Mouse (Mus musculus) gastrocnemius, postnatal 4 days (tissue): ENCODE data around the gene Pfkfb1. TPM values are rescaled to one million over a fixed set of nuclear protein-coding genes. Genes with fewer than 3 reads are reported as not detected.

Experiments
- DNase-seq, 2 experiments: peaks; one replicate each; pipeline ENCODE4 v3.0.0; 2021 to 2022; ENCODE audit warnings: low spot score in 2 of 2, mixed read lengths in 2 of 2
- long read RNA-seq, 2 experiments: library from polyadenylated mRNA; stranded (forward); transcript quantifications; one replicate each; pipeline ENCODE4 v2.0.0; 2021
- total RNA-seq, 2 experiments: library from RNA; stranded (reverse); gene quantifications; 2 replicates each; pipeline ENCODE4 v1.2.3; 2021

Gene Pfkfb1
- total RNA-seq = 10 to 100 TPM in 1 of 2 experiments, 1 to 10 TPM in 1; 4.4 to 10.3 TPM
- long read RNA-seq, experiment 1, transcript Pfkfb1-201 (14 exons, 1,739 nt) = major isoform, 6 of 11 reads
- long read RNA-seq, experiment 1, partial matches to known transcripts = 0 of 11 reads
- long read RNA-seq, experiment 1, other reads (novel, unspliced or antisense) = 5 of 11 reads
- long read RNA-seq, experiment 2, partial matches to known transcripts = 0 of 2 reads
- long read RNA-seq, experiment 2, other reads (novel, unspliced or antisense) = 2 of 2 reads

- peak; percentile 56 to 76 for DNase-seq
These were observed at the start of gene Pfkfb1 for GRCm38 (mm10) chrX:150588023-150588764. TSS of gene Pfkfb1 (plus strand) at chrX:150588229.

GRCm38 (mm10) chrX:150540111-150540510, 47.9 kb upstream of the Pfkfb1 start:
- no peak for DNase-seq

- no peak for DNase-seq
These were observed 46.3 kb upstream of the Pfkfb1 start for GRCm38 (mm10) chrX:150541684-150542083.

GRCm38 (mm10) chrX:150547239-150547638, 40.8 kb upstream of the Pfkfb1 start, which contains the start of gene Alas2:
TSS of gene Alas2 (plus strand) at chrX:150547375.
- DNase-seq = no peak

- DNase-seq = no peak
These were observed 38.4 kb upstream of the Pfkfb1 start for GRCm38 (mm10) chrX:150549639-150550038.

- no peak for DNase-seq
These were observed 36.0 kb upstream of the Pfkfb1 start for GRCm38 (mm10) chrX:150551986-150552385.

- no peak for DNase-seq
These were observed 34.0 kb upstream of the Pfkfb1 start for GRCm38 (mm10) chrX:150554032-150554431.

GRCm38 (mm10) chrX:150564644-150565357, 23.2 kb upstream of the Pfkfb1 start:
- DNase-seq = no peak

- DNase-seq = no peak
These were observed 6.1 kb upstream of the Pfkfb1 start for GRCm38 (mm10) chrX:150581921-150582320.

GRCm38 (mm10) chrX:150585116-150585515, 2.9 kb upstream of the Pfkfb1 start:
- no peak for DNase-seq

- no peak for DNase-seq
These were observed 1.7 kb downstream of the Pfkfb1 start, which contains the start of gene Apex2 for GRCm38 (mm10) chrX:150589696-150590095. TSS of gene Apex2 (minus strand) at chrX:150589868.

GRCm38 (mm10) chrX:150593266-150594035, 5.4 kb downstream of the Pfkfb1 start:
- no peak for DNase-seq

- no peak for DNase-seq
These were observed 6.1 kb downstream of the Pfkfb1 start for GRCm38 (mm10) chrX:150594176-150594575.

- no peak for DNase-seq
These were observed 7.2 kb downstream of the Pfkfb1 start for GRCm38 (mm10) chrX:150595016-150595760.

- no peak for DNase-seq
These were observed 10.9 kb downstream of the Pfkfb1 start for GRCm38 (mm10) chrX:150598882-150599281.

GRCm38 (mm10) chrX:150636421-150636820, 48.4 kb downstream of the Pfkfb1 start:
- no peak for DNase-seq

GRCm38 (mm10) chrX:150656122-150656907, 68.3 kb downstream of the Pfkfb1 start:
- DNase-seq = no peak

- peak in 1 of 2 experiments; percentile 13 for DNase-seq
These were observed 69.1 kb downstream of the Pfkfb1 start, which contains the start of gene Tro for GRCm38 (mm10) chrX:150656908-150657796. TSS of gene Tro (minus strand) at chrX:150657583.

- no peak for DNase-seq
These were observed 69.7 kb downstream of the Pfkfb1 start for GRCm38 (mm10) chrX:150657797-150658118.
